Mouse (Mus musculus) layer of hippocampus, postnatal 14 days (tissue): ENCODE data around the gene Ttc16. TPM values are rescaled to one million over a fixed set of nuclear protein-coding genes. Genes with fewer than 3 reads are reported as not detected.

Experiments used
- DNase-seq, 2 experiments: peaks; one replicate each; pipeline ENCODE4 v3.0.0; 2021 to 2022; ENCODE audit warnings: low spot score in 2 of 2, mixed read lengths in 1 of 2
- microRNA-seq, 2 experiments: library from miRNA; unstranded; fragments of <30 nt; microRNA quantifications; one replicate each; pipeline ENCODE4 v1.2.0; 2021
- total RNA-seq, 2 experiments: library from RNA; stranded (reverse); gene quantifications; 2 replicates each; pipeline ENCODE4 v1.2.3; 2021

The Ttc16 gene
- total RNA-seq, 2 experiments from 2014 or later = 0.33 to 1.6 TPM

DNA sequence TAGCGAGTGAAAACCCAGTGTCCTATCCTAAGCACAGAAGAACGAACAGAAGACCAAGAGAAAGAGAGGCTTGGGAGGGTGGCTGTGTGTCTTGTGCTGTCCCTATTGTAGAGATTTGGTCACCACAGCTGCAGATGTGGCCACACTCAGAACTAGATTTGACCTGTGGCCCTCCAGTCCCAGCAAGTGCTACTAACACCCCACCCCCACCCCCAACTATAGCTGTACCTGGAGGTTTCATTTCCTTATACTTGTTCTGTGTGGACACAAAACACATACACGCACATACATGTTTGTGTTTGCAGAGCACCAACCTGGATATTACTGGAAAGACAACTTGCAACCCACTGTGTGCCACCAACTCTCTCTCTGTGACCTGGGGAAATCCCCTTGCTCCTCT is 55.4 kb downstream of the Ttc16 start:
- DNase-seq = no peak

- peak; percentile 41 to 70 for DNase-seq
Measured at GRCm38 (mm10) chr2:32718761-32719160, 56.7 kb downstream of the Ttc16 start.

DNA sequence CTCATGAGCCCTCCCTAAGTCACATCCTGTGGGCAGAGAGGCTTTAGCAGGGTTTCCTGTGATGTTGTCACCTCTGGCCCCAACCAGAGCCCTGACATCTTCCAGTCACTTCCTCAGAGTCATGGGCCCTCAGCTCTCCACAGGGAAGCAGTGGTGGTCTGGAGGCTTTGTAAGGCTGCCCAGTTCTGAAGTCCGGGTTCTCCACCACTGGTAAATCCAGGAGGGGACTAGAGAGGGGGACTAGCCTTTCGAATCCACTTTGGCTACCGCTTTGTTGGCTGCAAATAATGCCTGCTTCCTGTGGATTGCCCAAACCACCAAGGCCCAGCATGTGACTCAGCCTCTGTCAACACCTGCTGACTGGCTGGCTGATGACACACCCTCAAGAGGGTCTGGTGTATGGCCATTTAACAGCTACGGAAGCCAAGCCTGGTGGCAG is 60.4 kb downstream of the Ttc16 start:
- no peak for DNase-seq

DNA sequence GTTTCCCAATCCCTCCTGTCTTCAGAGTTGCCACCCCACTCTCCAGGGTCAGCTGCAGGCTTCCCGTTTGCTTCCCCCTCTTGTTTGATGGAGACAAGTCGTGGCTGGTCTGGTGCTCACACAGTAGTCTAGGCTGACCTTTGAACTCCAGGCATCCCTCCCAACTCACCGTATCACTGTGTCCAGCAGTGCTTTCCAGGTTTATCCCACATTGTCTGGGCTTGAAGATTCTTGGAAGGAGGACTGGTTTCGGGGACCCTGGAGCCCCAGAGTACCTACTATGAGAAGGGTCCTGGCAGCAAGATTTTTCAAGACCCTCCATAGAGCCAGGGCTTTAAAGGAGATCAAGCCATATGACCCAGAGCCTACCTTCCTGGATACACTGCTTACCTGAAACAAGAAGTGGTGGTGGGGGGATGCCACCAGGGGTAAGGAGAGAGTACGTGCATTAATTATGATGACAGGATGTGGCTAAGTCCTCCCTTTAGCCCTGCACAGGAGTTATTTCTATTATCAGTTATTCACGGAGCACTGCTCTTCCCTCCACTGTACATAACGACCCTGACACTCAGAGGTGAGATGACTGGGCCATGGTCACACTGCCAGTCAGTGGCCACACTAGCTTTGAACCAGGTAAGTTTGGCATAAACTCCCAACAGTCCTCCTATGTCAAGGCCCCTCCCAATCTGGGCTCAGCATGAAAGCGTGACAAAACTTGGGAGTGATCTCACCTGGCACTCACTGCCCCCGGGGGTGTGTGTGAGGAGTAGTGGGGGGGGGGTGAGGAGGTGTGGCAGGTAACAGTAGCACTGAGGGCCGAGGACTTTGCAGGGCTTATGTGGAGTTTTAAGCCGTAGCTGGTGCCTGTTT is 61.1 kb downstream of the Ttc16 start:
- DNase-seq = no peak

DNA sequence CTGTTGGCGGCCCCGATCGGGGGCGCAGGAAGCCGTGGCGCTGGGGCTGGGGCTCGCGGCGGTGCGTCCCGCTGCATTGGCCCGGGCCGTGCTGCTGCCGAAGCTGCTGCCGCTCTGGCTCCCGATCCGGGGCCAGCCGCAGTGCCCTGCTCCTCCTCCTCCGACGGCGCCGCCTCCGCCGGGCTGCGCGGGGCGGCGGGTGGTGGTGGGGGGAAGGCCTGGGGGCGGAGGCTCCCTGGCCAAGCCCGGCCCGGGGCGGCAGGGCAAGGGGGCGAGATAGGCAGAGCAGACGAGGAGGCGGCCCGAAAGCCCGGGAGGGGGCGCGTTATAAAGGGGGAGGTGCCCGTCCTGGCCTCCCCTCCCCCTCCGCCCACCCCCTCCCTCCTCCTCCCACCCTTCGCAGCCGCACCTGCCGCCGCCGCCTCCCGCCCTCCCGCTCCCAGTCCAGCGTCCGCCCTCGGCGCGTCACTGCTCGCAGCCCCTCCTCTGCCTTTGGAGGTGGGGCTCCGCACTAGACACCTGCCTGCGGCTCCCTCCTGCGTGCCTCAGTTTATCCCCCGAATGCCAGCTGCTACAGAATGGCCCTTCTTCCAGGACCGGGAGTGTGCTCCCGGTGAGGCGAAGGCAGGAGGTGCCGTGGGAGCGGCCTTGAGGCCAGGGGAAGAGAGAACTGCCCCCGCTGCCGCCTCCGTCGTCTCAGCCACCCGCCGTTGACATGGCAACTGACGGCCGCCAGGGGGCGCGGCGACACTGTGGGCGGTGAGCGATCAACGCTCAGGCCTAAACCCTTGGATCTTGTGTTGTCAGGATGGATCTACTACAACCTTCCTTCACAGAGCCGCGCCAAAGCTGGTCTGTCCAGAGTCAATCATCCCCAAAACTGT is 62.3 kb downstream of the Ttc16 start, which contains the start of gene Cdk9:
TSS of gene Cdk9 (minus strand) at position 143 of the 884 bp plus-strand sequence.
- peak; percentile 93 to 97 for DNase-seq

- peak; percentile 94 for DNase-seq
Measured at GRCm38 (mm10) chr2:32712586-32712933, 62.9 kb downstream of the Ttc16 start.

GRCm38 (mm10) chr2:32712108-32712551 is 63.3 kb downstream of the Ttc16 start:
- peak; percentile 54 to 60 for DNase-seq

DNA sequence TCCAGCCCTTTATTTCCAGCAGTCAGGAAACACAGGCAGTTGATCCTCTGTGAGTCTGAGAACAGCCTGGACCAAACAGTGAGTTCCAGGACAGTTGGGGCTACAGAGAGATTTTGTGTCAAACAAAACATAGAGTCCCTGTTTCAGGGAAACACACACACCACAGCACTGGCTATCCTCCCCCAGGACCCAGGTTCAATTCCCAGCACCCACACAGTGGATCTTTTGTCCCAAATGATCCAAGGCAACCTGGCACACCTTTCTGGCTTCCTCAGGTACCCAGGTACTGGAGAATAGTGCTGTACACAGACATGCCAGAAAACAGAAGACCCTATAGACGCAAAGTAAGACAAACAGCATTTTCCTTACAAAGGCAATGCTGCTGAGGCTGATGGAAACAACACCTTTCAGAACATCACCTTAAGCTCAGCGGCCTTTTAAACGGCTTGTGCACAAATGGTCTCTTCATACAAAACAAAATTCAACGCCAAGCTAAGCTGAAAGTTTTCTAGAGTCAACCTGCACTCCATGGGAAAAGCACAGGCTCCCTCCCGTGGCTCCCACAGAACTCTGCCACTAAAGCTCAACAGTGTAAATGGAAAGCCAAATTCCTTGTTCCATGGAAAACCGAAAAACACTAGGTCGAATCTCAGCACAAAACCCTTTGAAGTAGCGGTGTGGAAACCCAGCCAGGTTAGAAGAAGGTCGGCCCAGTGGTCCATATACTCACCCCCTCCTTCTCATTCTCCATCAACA is 64.0 kb downstream of the Ttc16 start:
- no peak for DNase-seq

DNA sequence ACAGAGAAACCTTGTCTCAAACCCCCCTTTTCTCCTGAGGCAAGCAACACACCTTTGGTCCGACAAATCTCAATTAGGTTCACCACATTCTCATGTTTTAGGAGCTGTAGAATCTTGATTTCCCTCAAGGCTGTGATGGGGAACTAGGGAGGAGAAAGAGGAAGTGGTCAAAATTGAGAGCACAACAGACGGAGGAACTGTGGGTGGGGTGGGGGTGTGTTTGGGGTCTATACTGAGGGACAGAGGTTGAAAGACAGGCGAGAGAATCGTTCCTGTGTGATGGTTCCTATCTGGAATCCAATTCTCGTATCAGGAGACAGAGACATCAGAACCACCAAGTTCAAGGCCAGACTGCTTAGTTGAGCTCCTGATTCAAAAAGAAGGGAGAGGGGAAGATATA is 65.0 kb downstream of the Ttc16 start:
- DNase-seq = no peak

DNA sequence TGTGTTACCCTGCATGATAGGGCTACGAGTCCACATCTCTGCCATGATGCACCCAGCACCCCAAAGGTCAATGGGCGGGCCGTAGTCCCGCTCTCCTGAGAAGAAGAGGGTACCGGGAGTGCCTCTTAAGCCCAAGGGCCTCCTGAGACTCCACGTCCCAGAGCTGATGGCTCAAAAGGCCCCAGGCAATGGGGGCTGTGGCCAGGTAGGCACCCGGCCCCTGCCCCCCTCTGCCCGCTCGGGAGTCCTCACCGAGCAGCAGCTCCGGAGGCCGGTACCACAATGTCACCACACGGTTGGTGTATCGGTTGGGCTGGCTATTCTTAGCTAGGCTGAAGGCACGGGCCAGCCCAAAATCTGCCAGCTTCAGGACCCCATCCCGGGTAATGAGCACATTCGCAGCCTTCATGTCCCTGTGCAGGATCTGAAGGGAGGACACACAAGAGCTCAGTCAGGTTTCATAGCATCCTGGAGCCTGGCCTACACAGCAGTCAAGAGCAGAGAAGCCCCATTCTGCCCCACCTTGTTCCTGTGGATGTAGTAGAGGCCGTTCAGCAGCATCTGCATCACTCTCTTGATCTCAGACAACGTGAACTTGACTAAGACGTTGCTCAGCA is 65.8 kb downstream of the Ttc16 start:
- no peak for DNase-seq

DNA sequence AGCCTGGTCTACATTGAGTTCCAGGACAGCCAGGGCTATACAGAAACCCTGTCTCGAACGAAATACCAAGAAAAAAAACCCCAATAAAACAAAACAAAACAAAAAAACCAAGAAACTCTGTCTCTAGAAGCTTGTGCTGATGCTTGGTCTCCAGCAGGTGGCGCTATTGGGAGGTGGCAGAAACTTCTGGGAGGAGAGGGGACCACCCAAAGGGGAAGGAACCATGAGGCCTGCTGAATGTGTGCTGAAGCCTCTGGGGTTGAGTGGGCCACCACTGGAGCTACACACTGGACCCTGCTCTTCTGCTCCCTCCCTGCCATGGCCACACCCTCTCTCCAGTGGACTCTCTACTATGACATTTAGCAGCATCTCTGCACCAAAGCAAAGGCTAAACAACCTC is 66.8 kb downstream of the Ttc16 start:
- DNase-seq = peak; percentile 42 to 51

Small RNA genes lying within 50 kb of the gene (microRNA-seq; reads per million reads assigned to microRNA genes)
- gene Mir2861 = 0 to 0.28 reads per million in 2 experiments
- gene Mir3960 = 0 reads per million in 2 experiments

Other genes starting within 250 kb of the Ttc16 start
- 10 to 100 TPM; 50.2 to 52.9 TPM for gene Fam102a, start 240.3 kb downstream of the Ttc16 start, total RNA-seq
- gene Dpm2, start 204.8 kb downstream of the Ttc16 start, total RNA-seq = 10 to 100 TPM; 78.8 to 90.1 TPM
- gene Pip5kl1, start 200.8 kb downstream of the Ttc16 start, total RNA-seq = 1 to 10 TPM; 4.4 to 7.2 TPM
- gene 9430097D07Rik, start 199.9 kb downstream of the Ttc16 start, total RNA-seq = under 1 TPM; 0.44 to 0.93 TPM
- 10 to 100 TPM; 41.7 to 42.1 TPM for gene St6galnac4, start 188.5 kb downstream of the Ttc16 start, total RNA-seq
- 100 to 1,000 TPM in 1 of 2 experiments, 10 to 100 TPM in 1; 99.0 to 106 TPM for gene St6galnac6, start 175.9 kb downstream of the Ttc16 start, total RNA-seq
- gene Ak1, start 153.9 kb downstream of the Ttc16 start, total RNA-seq = 100 to 1,000 TPM; 124 to 125 TPM
- 10 to 100 TPM; 27.0 to 28.8 TPM for gene Eng, start 129.0 kb downstream of the Ttc16 start, total RNA-seq
- gene Fpgs, start 71.5 kb downstream of the Ttc16 start, total RNA-seq = 10 to 100 TPM; 11.6 to 13.0 TPM
- gene Cdk9, start 62.6 kb downstream of the Ttc16 start, total RNA-seq = 10 to 100 TPM; 88.8 to 91.1 TPM
- 10 to 100 TPM; 31.4 to 33.2 TPM for gene Sh2d3c, start 54.6 kb downstream of the Ttc16 start, total RNA-seq
- gene 6330409D20Rik, start 34.6 kb downstream of the Ttc16 start, total RNA-seq = 1 to 10 TPM; 2.8 to 2.9 TPM
- 10 to 100 TPM; 29.7 to 31.2 TPM for gene Tor2a, start 18.4 kb downstream of the Ttc16 start, total RNA-seq
- 1 to 10 TPM; 7.1 to 8.6 TPM for gene Ptrh1, start 153 bp upstream of the Ttc16 start, total RNA-seq
- gene Cfap157, start 8.8 kb upstream of the Ttc16 start, total RNA-seq = 1 to 10 TPM in 1 of 2 experiments, under 1 TPM in 1; 0.21 to 1.2 TPM
- gene Stxbp1, start 71.6 kb upstream of the Ttc16 start, total RNA-seq = 100 to 1,000 TPM; 601 to 619 TPM
- 10 to 100 TPM; 15.2 to 18.7 TPM for gene Fam129b, start 100.5 kb upstream of the Ttc16 start, total RNA-seq
- 100 to 1,000 TPM; 120 to 122 TPM for gene Rpl12, start 185.9 kb upstream of the Ttc16 start, total RNA-seq
- gene Lrsam1, start 186.0 kb upstream of the Ttc16 start, total RNA-seq = 10 to 100 TPM; 33.9 to 38.2 TPM
- gene Slc2a8, start 206.4 kb upstream of the Ttc16 start, total RNA-seq = 10 to 100 TPM; 24.0 to 25.4 TPM